Mouse (Mus musculus) retina, postnatal 7 days (tissue): ENCODE data around the gene Memo1.

Source experiments
- DNase-seq: peaks from one replicate; pipeline ENCODE4 v3.0.0-alpha.2; 2012; ENCODE audit warnings: low read depth, low spot score

Gene Memo1

GRCm38 (mm10) chr17:74294426-74295025, 795 bp downstream of the Memo1 start:
- DNase-seq, result peak; percentile 36

DNA sequence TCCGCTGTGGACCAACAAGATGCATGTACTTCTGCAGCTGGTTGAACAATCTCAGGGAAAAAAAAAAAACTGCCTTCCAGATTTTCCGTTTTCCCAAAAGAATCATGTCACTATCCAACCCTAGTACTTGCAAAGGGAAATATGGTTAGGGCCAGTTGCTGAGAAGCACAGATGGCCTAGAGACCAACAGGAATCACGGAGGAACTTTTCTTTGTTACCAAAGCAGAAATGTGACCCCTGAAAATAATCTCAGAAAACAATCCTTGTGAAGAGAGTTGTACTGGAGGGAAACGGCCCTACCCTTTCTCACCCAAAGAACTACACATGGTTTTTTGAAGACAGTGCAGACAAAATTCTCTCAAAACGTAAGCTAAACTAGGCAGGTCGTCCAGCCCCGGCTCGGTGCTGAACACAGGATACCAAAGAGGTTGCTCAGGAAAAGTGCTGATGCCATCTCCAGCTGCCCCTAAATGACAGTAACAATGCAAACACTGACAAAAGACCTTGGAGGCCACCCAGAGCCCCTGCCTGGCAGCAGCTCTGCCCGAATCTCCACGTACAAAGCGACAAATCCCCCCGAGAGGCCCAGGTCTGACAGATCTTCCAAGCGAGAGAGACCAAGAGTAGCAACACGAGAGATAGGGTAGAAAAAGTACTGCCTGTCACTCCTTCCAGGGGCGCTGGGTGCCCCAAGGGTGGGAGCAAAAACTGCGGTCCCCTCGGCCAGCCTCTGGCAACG, 1.5 kb downstream of the Memo1 start:
- peak; percentile 9 for DNase-seq

GRCm38 (mm10) chr17:74291640-74292361, 3.5 kb downstream of the Memo1 start:
- no peak for DNase-seq

DNA sequence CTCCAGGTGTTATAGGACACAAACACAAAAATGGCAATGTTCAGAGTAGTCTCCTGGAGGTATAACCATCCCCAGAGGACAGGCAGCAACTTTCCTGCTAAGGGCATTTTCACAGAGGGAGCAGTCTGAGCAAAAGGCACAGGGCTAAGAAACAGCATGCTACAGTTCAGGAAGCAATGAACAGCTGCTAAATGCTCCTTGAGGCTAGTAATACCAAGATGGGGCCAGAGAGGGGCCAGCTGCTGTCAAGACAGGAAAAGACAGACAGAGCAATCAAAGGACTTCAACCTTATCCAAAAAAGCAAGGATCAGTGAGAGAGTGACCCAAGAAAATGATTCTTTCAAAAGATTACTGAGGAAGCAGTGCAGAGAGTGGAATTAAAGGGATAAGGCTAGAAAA, 4.5 kb downstream of the Memo1 start:
- no peak for DNase-seq

- no peak for DNase-seq
Observed at GRCm38 (mm10) chr17:74290198-74290597, 5.1 kb downstream of the Memo1 start.

GRCm38 (mm10) chr17:74288626-74289025, 6.7 kb downstream of the Memo1 start:
- no peak for DNase-seq

GRCm38 (mm10) chr17:74286140-74286730, 9.1 kb downstream of the Memo1 start:
- no peak for DNase-seq

DNA sequence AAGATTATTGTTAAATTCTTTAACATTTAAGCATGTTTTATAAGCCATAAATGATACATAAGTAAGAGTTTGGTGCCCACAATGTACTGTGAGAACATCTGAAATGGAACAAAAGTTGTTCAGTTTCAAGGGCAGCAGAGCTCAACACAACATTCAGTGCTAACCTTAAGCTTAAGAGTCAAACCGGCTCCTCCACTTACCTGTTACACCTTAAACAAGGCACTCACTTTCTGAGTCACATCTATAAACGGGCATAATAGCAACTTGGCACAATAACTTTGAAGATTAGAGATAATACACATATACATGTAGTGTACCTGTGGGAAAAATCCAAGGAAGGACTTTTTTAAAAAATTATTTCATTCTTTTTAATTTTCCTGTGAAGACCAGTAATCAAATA, 9.6 kb downstream of the Memo1 start:
- no peak for DNase-seq

DNA sequence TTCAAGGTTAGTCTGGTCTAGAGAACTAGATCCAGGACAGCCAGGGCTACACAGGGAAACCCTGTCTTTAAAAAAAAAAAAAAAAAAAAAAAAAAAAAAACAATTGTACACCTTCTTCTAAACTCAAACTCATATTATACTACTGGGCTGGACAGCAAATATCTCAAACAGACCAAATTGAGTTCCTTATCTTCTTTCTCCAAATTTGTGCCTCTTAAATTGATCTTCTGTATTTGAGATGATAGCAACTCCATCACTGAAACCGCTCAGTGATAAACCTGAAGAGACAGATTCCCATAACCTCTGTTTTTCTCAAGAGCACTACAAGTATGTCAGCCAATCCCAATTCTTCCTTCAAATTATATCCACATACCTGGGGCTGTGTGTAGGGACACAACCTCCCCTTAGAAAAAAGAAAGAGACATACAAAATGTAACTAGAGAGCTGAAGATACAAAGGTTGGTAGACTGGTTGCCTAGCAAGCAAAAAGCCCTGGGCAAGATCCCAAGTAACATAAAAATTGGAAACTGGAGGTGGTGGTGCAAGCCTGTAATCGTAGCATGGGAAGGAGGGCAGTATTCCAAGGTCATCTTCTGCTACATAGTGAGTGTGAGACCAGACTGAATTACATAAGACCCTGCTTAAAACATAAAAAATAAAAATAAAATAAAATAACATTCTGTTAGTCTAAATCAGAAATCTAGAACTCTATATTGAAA, 10.8 kb downstream of the Memo1 start:
- no peak for DNase-seq

- no peak for DNase-seq
Observed at GRCm38 (mm10) chr17:74282024-74282423, 13.3 kb downstream of the Memo1 start.

DNA sequence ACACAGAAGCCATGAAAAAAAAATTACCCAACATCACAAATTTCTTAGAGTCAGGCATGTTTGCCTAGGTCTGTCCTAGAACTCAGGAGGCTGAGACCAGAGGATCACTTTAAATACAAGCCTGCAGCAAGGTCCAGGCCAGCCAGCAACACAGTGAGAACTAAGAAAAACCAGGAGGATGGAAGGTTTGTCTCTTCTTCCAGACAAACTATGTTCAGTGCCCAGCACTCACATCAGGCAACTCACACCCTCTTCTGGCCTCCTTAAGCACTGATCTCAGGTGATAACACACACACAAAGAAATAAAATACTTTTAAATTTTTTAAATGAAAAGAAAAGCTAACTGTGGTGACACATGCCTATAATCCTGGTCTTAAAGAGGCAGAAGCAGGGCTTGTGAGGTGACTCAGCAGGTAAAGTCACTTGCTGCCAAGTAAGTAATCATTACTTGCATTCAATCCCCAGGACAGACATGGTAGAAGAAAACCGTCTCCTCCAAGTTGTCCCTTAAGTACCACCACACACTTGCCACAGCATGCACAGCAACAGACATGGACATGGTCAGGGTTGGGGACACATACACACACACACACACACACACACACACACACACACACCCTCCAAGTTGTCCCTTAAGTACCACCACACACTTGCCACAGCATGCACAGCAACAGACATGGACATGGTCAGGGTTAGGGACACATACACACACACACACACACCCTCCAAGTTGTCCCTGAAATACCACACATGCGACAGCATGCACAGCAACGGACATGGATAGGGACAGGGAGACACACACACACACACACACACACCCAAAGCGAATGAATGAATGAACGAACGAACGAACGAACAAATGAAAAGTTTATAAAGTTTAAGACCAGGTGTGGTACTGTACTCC, 16.1 kb downstream of the Memo1 start:
- DNase-seq, result no peak

GRCm38 (mm10) chr17:74274471-74274870, 20.9 kb downstream of the Memo1 start:
- DNase-seq, result no peak

DNA sequence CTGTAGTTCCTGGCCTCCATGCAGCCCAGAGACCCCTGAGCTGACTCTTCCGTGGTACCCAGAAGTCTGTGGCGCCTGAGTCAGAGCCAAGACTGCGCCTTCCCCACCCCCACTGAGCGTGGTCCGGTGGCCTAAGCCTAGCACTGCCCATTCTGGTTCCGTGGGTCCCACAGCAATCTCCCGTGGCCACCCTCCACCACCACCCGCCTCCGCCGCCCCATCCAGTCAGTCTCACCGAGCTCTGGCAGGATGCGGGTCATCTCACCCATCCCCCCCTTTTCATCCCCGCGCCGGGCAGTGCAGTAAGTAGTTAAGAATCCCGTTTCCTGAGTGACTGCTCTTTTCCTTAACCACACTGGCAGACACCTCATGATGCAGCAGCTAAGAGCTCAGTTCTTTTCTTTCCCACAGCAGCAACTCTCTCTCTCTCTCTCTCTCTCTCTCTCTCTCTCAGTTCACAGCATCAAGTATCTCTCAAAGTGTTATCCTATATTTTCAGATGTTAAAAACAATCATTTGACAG, 22.6 kb downstream of the Memo1 start:
- no peak for DNase-seq

GRCm38 (mm10) chr17:74271541-74272268, 23.6 kb downstream of the Memo1 start:
- DNase-seq, result no peak

DNA sequence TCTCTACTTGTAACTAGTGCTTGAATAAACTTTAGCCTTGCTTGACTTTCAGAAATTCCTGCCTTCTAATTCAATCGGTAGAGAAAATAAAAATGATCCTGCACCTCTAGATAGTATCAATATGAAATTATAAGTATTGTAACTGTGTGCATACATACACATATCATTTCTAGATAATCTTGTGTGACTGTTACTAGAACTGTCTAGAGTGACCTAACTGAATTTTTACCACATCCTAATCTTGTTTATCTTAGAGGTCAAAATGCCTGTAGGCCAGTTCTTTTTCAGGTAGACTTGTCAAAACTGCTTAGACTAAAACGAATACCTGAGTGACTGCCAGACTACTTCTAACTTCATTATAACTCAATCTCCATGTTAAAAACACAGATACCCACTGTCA, 25.1 kb downstream of the Memo1 start:
- DNase-seq, result no peak

GRCm38 (mm10) chr17:74267415-74268180, 27.7 kb downstream of the Memo1 start:
- DNase-seq, result no peak

DNA sequence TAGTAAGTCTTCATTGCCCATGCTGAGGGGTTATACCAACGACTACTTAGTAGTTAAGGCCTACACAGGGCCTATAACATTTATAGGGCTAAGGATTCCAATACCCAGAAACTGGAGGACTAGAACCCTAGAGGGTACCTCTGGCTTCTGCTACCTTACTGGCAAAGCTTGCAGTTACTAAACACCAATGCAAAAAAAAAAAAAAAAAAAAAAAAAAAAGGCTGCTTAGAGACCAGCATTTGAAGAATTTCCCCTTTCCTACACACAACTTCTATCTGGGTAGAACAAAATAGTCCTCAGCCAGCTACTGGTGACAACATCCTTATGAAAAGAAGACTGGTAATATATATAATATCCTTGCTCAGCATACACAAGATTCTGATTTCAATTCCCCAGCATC, 29.7 kb downstream of the Memo1 start:
- no peak for DNase-seq

GRCm38 (mm10) chr17:74265156-74265505, 30.2 kb downstream of the Memo1 start:
- no peak for DNase-seq
